Mouse (Mus musculus) bone marrow macrophage, adult 2 months (primary cell): ENCODE measurements at regions not wholly inside any gene's neighbourhood (a gene's known extent, or its start where the extent isn't known, plus 50 kb on each side); places are given as distances from the start of the nearest gene placed in this dataset.

Experiments used
- CTCF ChIP-seq: IDR thresholded peaks from 2 replicates; pipeline ENCODE4 v1.5.1; 2012; ENCODE audit warnings: low read depth, mild to moderate bottlenecking, low read length, moderate library complexity
- POLR2A ChIP-seq: IDR thresholded peaks from 2 replicates; pipeline ENCODE4 v1.6.1; 2012; ENCODE audit warnings: mild to moderate bottlenecking, low read depth, low read length, borderline replicate concordance

DNA sequence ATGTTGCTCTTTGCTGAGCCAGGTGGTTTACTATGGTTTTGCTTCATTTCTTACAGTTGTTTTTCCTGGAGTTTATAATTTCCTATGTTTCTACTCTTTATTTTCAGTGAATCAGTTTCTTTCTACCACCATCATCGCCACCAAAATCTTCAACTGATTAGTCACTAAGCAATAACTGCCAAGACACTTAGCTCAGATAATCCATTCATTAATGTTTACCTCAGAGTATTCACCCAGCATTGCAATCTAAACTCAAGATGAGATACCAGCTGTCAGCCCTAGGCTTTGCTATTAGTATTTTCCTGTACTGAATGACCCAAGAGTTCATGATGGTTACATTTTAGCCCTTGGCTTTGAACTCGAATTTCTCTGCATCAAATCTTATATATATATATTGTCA is 96.8 kb upstream of the Cadm1 start:
- TF ChIP-seq CTCF = no peak
- TF ChIP-seq POLR2A = no peak
